Mouse (Mus musculus): ENCODE results near the gene Vmn2r113. TPM values are rescaled to one million over a fixed set of nuclear protein-coding genes. Genes with fewer than 3 reads are reported as not detected.

Gene Vmn2r113
- polyA plus RNA-seq (2012; rRNA removed), result not detected in 2 replicates

DNA sequence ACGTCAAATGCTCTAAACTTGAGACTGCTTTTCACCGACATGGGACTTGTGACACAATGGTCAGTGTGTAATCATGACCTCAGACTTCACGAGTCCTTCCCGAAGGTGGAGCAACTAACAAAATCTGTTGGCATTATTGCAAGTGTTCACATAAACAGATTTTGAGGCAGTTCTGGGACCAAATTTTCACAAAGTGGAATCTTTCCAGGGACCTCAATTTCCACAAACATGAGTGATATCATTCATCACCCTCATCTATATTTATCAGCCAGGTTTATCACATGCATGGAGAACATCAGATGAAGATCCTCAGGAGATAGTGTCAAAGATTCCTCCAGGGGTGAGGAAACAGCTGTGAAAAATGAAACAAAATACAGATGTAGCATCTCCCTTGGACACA is at the start of gene Vmn2r113:
Gene Vmn2r113 (plus strand): TSS at position 301 of the 400 bp plus-strand sequence.

Other genes starting within 250 kb of the Vmn2r113 start
- 1.0 TPM in 2 replicates for gene Zfp945, start 75.8 kb upstream of the Vmn2r113 start, polyA plus RNA-seq (2012; rRNA removed)
- not detected in 2 replicates for gene Vmn2r-ps130, start 118.2 kb downstream of the Vmn2r113 start, polyA plus RNA-seq (2012; rRNA removed)